Mouse (Mus musculus) c-Kit-positive CD71-positive TER-119-positive erythroid progenitor cells, embryonic 14.5 days (primary cell): Measurements from ENCODE around the gene 6330409D20Rik.

ENCODE experiments used
- DNase-seq: peaks from one replicate; pipeline ENCODE4 v3.0.0-alpha.2; 2013; ENCODE audit warnings: low spot score

The 6330409D20Rik gene

GRCm38 (mm10) chr2:32699680-32700079 lies 41.1 kb downstream of the 6330409D20Rik start:
- no peak for DNase-seq

- no peak for DNase-seq
Measured at GRCm38 (mm10) chr2:32694691-32695090, 46.1 kb downstream of the 6330409D20Rik start.

- DNase-seq, result peak; percentile 96
Measured at GRCm38 (mm10) chr2:32693823-32694411, 46.9 kb downstream of the 6330409D20Rik start.

DNA sequence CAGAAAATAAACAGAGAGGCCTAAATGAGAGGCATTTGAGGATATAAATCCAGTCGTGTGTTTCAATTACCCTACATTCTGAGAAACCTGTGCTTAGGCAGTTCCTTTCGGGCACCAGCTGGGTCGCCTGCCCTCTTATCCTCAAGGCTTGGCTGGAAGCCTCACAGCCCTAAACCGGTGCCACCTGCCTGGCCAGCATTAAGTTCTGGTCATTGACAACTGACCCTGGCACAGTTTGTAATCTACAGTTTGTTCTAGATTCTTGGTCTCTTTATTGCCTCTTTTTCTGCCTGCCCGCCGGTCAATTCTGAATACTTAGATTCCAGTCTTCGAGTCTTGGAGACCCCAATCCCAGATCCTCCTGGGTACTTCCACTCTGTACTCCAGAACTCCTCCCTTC lies 47.5 kb downstream of the 6330409D20Rik start:
- DNase-seq, result no peak

DNA sequence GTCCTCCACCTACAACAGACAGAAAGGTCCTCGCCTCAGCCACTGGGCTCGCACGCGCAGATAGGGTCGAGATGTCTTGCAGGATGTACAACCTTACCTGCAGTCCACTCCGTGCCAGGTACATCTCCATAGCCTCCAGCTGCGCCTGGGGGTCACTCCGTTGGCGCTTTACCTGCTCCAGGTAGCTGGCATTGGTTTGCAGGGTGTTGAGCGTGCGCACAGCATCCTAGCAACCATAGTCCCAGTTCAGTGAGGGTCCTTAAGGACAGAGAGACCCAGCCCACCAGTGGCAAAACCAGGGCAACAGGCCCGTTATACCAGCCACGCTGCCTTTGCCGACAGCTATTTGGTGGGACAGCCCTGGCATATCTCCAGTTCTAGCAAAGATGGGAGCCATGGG lies 48.3 kb downstream of the 6330409D20Rik start:
- no peak for DNase-seq

DNA sequence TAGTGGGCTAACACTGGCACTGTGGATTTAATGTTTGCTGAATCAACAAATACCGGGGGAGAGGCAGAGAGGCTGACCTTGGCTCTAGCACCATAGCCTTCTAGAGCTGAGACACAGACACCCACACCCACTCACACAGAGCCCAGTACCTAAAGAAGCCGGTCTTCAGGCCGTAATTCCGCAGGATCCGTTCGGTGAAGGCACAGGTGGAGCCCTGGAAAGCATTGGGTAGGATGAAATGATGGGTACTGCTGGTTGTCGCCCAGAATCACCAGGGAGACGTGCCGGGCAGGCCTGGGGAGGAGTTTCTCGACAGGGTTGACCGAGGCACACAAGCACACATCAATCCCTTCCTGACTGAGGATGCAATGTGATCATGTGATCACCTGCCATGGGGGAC lies 49.8 kb downstream of the 6330409D20Rik start:
- no peak for DNase-seq

- DNase-seq, result peak; percentile 90
Measured at GRCm38 (mm10) chr2:32689420-32689819, 51.4 kb downstream of the 6330409D20Rik start.

DNA sequence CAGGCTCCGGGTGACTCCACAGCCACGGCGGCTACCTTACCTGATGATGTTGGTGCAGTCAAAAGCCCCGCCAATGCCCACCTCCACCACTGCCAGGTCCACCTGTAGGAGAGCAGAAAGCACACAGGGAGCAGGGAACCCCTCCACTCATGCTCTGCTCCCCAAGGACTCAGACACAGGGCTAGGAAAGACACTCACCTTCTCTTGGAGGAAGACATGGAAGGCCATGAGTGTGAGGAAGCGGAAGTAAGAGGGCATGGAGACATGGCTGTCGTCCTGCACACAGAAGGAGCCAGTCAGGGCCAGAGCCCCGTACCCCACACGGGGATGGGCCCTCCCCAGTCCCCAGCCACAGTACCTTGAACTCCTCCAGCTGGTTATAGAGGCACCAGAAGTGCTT lies 53.3 kb downstream of the 6330409D20Rik start:
- DNase-seq, result no peak

GRCm38 (mm10) chr2:32686640-32687039 lies 54.2 kb downstream of the 6330409D20Rik start:
- no peak for DNase-seq

- DNase-seq, result no peak
Measured at GRCm38 (mm10) chr2:32685807-32686206, 55.0 kb downstream of the 6330409D20Rik start.

- no peak for DNase-seq
Measured at GRCm38 (mm10) chr2:32684681-32685428, 56.0 kb downstream of the 6330409D20Rik start.

DNA sequence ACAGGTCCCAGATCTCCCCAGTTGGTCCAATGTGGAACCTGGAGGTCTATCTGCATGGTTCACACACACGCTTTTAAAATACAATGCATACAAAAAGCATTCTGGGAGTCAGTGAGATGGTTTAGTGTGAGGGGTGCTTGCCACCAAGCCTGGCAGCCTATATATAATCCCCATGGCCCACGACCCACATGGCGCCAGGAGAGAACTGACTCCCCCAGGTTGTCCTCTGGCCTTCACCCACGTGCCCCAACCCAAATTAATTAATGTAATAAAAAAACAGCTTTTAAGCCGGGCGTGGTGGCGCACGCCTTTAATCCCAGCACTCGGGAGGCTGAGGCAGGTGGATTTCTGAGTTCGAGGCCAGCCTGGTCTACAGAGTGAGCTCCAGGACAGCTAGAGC lies 57.1 kb downstream of the 6330409D20Rik start:
- DNase-seq, result no peak

DNA sequence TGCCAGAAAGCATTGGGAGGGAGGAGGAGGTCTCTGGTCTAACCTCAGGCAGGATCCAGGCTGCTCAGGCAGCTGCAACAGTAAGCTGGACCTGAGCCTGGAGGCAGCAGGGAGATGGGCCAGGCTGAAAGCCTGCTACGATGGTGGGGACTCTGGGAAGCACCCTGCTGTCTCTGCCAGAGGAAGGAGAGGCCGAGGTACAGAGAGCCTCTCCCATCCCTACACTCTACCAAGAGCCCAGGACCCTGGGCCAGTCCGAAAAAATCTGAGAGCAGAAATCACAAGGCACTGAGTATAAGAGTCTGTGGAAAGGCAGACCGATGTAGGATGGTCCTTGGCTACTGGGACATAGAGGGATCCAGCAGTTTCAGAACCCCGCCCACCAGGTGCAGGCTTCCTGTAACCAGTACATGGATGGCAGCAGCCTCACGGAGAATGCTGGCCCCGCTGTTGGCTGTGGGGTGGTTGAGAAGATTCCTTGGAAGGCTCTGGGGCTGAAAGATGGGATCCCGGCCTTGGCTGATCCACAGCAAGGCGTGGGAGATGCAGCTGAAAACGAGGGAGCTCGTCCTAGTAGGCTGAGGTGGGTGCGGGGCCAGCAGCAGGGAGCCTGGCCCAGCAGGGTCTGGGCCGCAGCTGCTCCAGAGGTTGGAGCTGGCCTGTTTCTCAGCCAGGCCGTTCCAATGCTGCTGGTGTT lies 57.9 kb downstream of the 6330409D20Rik start:
- DNase-seq, result no peak
